Mouse (Mus musculus) mouse trophoblast stem cell (cell line): ENCODE measurements around the gene Hoxb8.

Experiments used
- in situ Hi-C, 2 experiments: fragments of 300-500 bp; cut with MseI, MboI; formaldehyde crosslinking; loops; 2 replicates in 1 of 2; 3 replicates in 1 of 2; pipeline ENCODE4 v1.15.1; 2025

The Hoxb8 gene

DNA sequence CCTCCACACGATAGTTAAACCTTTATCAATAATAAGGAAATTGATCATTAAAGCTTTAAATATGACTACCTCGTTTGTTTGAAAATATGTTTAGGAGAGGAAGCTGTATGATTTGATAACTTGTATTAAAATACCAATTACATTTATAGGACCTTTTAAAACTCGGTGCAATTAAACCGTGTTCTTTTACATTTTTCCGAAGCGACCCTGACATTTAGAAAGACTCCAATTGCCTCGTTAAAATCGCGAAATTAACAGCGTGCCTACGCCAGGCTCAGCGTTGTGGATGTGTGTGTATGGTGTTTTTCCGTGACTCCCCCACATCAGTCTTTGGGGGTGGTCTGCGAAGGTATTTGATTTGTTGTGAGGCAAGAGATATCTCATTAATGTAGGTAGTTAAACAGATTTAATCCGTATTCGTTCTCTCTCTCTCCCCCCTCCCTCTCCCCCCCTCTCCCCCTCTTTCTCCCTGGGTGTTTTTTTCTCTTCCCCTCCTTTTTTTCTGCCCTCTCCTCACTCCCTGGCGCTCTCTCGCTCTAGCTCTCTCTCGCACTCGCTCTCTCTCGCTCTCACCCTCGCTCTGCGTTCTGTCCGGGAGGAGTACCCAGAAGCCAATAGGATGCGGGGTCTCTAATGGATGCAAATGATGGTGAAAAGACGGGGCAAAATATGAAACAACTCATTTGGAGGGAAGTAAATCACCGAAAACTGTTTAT, at the start of gene Hoxb8:
Hoxb8 (plus strand) TSS at position 51 of the 716 bp plus-strand sequence.
- in situ Hi-C loops, result no loop called here

GRCm38 (mm10) chr11:96234906-96235305, 46.8 kb upstream of the Hoxb8 start:
- in situ Hi-C loops, result loop anchor here (5.0 kb wide), 2 partner anchors 83 to 88 kb away; no protein-coding TSS in a partner anchor

DNA sequence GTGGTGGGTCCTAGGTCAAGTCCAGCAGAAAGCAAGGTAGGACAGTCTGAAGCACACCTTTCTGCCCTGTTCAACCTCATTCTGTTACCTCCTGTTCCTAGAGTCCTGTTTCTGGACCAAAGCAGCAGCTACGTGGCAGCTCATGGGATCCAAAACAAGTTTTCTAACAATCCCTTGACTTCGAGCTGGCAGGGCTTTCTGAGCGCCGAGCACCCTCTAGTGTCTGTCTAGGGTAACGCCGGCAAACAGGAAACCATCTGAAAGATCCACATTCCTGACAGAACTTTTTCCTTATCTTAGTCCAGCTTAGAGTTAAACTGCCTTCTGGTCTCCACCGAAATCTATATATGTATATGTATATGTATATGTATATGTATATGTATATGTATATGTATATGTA, 41.5 kb upstream of the Hoxb8 start:
- in situ Hi-C loops, result no loop called here

DNA sequence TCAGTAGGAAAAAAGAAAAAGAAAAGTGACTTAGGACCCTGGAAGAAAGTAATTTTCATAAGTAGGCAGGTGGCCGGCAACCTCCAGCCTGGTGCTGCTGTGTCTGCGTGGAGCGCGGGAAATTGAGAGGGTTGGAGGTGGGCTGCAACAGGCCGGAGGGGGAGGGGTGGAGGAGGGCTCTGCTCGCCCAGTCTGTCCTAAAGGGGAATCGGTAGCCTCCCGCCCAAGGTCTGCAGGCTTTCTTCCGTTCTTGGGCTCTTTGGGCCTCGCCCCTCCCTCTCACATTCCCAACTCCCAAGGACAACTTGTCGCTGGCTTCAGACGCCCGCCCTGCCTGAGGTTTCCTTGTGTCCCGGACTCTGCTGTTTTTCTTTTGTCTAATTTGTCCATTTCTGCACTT, 30.8 kb upstream of the Hoxb8 start:
- in situ Hi-C loops, result no loop called here

DNA sequence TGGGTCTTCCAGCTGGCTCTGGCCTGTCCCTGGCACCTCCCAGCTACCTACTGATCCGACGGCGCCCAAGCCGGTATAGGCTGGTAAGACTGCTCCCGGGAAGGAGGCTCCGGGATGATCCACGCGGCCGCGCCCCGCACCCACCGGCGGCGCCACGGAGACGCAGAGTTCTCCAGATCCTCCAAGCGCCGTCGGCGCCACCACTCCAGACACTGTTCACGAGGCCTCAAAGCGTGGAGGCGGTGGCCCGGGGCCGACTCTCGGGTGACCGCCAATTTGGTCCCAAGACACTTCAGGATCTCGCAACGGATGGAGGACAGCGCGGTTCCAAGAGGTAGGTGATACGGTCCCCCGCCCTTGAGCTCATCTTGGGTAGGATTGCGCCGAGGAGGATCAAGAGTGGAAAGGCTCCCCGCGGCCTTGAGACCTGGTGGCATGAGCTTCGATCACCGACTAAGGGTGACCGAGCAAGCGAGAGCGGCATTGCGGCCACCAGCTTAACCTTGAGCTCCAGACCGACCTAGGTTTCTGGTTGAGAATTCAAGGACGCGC, 30.1 kb upstream of the Hoxb8 start:
- in situ Hi-C loops, result no loop called here

GRCm38 (mm10) chr11:96252541-96253120, 29.1 kb upstream of the Hoxb8 start:
- in situ Hi-C loops, result no loop called here

DNA sequence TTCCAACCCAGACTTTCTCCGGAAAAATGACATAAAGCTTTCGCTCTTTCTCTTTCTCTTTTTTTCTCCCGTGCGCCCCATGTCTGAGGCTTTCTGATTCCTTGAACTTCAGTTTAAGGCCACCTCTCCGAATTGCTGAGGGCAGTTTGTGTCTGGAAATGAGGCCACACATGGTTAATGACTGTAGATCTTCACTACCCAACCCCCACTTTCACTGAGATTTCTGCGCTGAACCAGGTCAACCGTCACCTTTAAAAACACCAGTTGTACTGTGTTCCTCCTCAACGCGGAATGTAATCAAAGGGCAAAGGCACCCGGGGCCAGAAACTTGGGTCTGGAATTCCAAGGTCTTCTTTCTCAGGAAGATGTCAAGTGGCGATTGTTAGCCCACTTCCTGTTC, 27.5 kb upstream of the Hoxb8 start:
- in situ Hi-C loops, result no loop called here

- in situ Hi-C loops, result no loop called here
These were observed 26.4 kb upstream of the Hoxb8 start for GRCm38 (mm10) chr11:96255111-96255995.

GRCm38 (mm10) chr11:96255996-96256445, 25.7 kb upstream of the Hoxb8 start:
- in situ Hi-C loops, result no loop called here

DNA sequence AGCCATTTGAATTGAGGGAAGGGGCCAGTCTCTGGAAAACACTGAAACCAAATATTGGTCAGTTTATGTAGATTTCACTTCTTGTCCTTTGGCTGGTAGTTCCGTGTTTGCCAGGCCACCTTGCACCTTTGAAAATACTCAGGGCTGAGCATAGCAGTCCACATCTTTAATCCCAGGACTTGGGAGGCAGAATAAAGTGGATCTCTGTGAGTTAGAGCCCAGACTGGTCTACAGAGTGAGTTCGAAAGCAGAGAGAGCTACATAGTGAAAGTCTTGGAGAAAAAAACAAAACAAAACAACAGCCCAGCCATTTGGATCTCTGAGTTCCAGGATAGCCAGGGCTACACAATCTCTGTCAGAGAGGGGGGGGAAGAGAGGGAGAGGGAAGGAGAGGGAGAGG, 24.6 kb upstream of the Hoxb8 start:
- in situ Hi-C loops, result no loop called here

DNA sequence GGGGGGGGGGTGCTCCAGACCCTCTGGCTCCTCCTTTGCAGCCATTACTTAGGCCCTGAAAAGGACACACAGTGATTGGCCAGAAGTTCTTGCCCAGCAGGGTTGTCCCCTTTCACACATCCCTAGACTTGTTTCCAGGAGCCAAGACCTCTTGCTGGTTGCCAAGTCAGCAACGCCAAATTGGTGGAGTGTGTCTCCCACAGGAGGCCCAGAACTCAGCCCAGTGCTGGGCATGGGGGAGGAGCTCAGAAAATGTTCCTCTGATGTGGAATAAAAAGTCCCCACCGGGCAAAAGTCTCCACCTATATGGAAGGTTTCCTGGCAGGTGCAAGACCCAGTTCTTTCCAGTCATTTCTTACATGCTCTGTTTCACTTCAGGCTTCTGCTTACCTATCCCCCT, 22.7 kb upstream of the Hoxb8 start:
- in situ Hi-C loops, result no loop called here

- in situ Hi-C loops, result no loop called here
These were observed 22.2 kb upstream of the Hoxb8 start for GRCm38 (mm10) chr11:96259511-96259910.

- in situ Hi-C loops, result no loop called here
These were observed 21.3 kb upstream of the Hoxb8 start for GRCm38 (mm10) chr11:96260310-96260970.

DNA sequence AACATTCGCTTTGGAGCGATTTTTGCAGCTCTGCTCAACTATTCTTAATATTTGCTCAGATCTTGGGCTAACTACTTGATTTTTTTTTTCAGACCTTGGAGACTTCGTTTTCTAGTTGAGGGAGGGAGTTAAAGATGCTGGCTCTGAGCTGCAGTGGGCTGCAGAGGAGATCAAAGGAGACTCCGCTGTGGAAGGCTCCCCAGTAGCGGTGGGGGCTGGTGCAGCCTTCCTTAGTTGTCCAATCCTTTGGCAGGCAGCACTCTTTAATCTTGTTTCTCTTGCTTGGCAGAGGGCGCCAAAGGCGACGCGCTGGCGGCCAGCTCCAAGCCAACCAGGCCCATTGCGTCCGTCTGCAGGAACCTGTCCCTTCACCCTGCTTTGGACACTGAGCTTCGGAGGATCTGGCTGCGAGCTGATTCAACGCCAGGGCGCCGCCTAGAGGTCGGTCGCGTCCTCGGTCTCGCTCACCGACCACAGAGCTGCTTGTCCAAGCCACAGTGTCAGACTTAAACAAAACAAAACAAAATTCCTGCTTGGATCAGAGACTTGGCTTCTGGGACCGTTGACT, 20.3 kb upstream of the Hoxb8 start:
- in situ Hi-C loops, result no loop called here

DNA sequence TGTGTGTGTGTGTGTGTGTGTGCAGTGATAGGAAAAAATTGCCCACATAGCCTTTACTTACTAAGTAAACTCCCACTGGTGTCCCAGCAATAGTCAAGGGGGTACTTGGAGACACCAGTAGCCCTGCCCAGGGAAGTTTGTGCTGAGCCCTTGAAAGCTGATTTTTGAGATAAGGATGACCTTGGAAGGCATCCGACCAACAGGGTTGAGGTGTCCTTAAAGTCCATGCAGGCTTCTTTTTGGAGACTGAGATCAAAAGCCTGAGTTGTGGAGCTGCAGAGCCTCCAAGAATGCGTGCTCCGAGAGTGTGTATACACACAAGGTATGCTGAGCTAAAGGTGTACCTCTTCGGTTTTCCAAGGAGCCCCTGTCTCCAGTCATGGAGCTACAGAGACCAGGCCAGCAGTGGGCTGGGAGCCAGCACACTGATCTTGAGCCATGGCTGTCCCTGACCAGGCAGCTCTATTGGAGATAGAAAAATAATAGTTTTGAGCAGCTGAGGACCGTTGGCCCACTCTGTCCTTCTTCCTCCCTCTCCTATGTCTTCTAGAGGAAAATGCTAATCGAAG, 19.4 kb upstream of the Hoxb8 start:
- in situ Hi-C loops, result no loop called here

GRCm38 (mm10) chr11:96263636-96264389, 17.9 kb upstream of the Hoxb8 start:
- in situ Hi-C loops, result no loop called here

DNA sequence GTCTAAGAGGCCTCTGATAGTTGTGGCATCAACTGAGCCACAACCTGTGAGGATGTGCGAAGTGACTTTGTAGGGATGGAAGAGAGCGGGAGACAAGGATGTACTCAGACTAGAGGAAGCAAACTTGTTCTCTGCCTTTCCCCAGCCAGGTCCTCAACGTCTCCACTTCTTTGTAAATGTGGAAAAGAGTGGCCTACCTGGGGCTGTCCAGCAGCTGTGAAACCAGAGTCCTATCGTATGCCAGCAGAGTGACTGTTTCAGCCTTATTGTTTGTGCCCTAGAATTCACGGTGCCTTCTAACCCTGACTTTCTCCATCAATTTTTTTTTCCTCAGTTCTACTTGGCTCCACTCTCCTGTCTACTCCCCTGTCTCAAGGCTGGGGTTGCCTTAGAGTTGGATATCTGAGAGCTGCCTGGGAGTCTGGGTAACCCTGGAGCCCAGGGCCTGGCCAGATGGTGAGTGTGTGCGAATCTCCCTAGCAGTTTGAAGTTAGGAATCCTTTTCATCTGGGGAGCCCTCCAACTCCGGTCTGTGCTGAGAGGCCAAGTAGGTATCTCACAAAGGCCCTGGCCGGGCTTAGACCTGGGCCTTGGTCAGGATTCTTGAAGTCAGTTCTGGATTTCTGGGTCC, 17.2 kb upstream of the Hoxb8 start:
- in situ Hi-C loops, result no loop called here

- in situ Hi-C loops, result no loop called here
These were observed 15.8 kb upstream of the Hoxb8 start for GRCm38 (mm10) chr11:96265954-96266353.

- in situ Hi-C loops, result no loop called here
These were observed 14.4 kb upstream of the Hoxb8 start for GRCm38 (mm10) chr11:96267021-96267920.
